Mouse (Mus musculus) limb, embryonic 14.5 days (tissue): ENCODE measurements at regions not wholly inside any gene's neighbourhood (a gene's known extent, or its start where the extent isn't known, plus 50 kb on each side); places are given as distances from the start of the nearest gene placed in this dataset.

Experiments used
- ATAC-seq: fragments of 200-750 bp; cut with Nextera tagmentation; 2 replicates; pipeline ENCODE4 v1.8.0; 2017; ENCODE audit warnings: low read depth, moderate number of reproducible peaks, moderate TSS enrichment; ENCODE audit not compliant: low FRiP score
- DNase-seq: peaks from one replicate; pipeline ENCODE4 v3.0.0-alpha.2; 2015; ENCODE audit warnings: low spot score
- H3K27ac ChIP-seq: fragments of 300-500 bp; sonication (generic); replicated peaks from 2 replicates; pipeline ENCODE4 v1.5.1; 2014; ENCODE audit warnings: low read depth, mild to moderate bottlenecking, low read length, moderate library complexity, mixed read lengths
- H3K27me3 ChIP-seq: fragments of 300-500 bp; sonication (generic); 2 replicates; pipeline ENCODE4 v1.6.1; 2014; ENCODE audit warnings: low read length, mixed read lengths; ENCODE audit not compliant: control insufficient read depth, insufficient read depth
- H3K36me3 ChIP-seq: fragments of 300-500 bp; sonication (generic); 2 replicates; pipeline ENCODE4 v1.6.1; 2014; ENCODE audit warnings: mild to moderate bottlenecking, low read length, moderate library complexity, mixed read lengths; ENCODE audit not compliant: control insufficient read depth, insufficient read depth
- H3K4me1 ChIP-seq: fragments of 300-500 bp; sonication (generic); 2 replicates; pipeline ENCODE4 v1.6.1; 2014; ENCODE audit warnings: antibody characterized with exemption, low read length, mixed read lengths; ENCODE audit not compliant: control insufficient read depth, insufficient read depth
- H3K4me2 ChIP-seq: fragments of 300-500 bp; sonication (generic); replicated peaks from 2 replicates; pipeline ENCODE4 v1.6.1; 2014; ENCODE audit warnings: low read depth, mild to moderate bottlenecking, low read length, moderate library complexity; ENCODE audit not compliant: severe bottlenecking
- H3K4me3 ChIP-seq: fragments of 300-500 bp; sonication (generic); replicated peaks from 2 replicates; pipeline ENCODE4 v1.5.1; 2014; ENCODE audit warnings: low read length
- H3K9ac ChIP-seq: fragments of 300-500 bp; sonication (generic); 2 replicates; pipeline ENCODE4 v1.6.1; 2014; ENCODE audit warnings: mild to moderate bottlenecking, low read depth, low read length, moderate library complexity; ENCODE audit not compliant: severe bottlenecking
- H3K9me3 ChIP-seq: fragments of 300-500 bp; sonication (generic); 2 replicates; pipeline ENCODE4 v1.6.1; 2016; ENCODE audit warnings: low read length; ENCODE audit not compliant: control insufficient read depth
- POLR2A ChIP-seq: fragments of 200-500 bp; IDR thresholded peaks from 2 replicates; pipeline ENCODE4 v1.8.0; 2012; ENCODE audit warnings: inconsistent platforms, mild to moderate bottlenecking, moderate library complexity, borderline replicate concordance; ENCODE audit not compliant: insufficient read depth, insufficient read length; ENCODE audit errors: extremely low read depth
- WGBS: fragments of 180-500 bp; shearing (Covaris S2); extraction: QIAGEN DNeasy Blood & Tissue Kit; methylation state at CpG from one replicate; pipeline ENCODE4 v1.1.7; 2014; 5-methylcytosine and 5-hydroxymethylcytosine counted together

GRCm38 (mm10) chr1:79317194-79317593, 122.7 kb downstream of the Scg2 start:
- WGBS, result 62% methylated on average over 5 of the region's 5 CpGs
- no peak overlapping the region for H3K4me3 ChIP-seq
- no peak overlapping the region for H3K27ac ChIP-seq
- H3K9me3 ChIP-seq, result no peaks in the 10 kb centered on the region
- ATAC-seq, result peak; percentile 80
- no peak for TF ChIP-seq POLR2A
- no peak overlapping the region for H3K4me2 ChIP-seq
- H3K36me3 ChIP-seq, result no peaks in the 10 kb centered on the region
- H3K27me3 ChIP-seq, result no peaks in the 10 kb centered on the region
- peak; percentile 22 for DNase-seq
- H3K4me1 ChIP-seq, result no peaks in the 10 kb centered on the region; the same call in 1 of the 2 replicates
- H3K9ac ChIP-seq, result no peak overlapping the region

- H3K9ac ChIP-seq, result no peak overlapping the region
- no peaks in the 10 kb centered on the region for H3K36me3 ChIP-seq
- no peak overlapping the region for H3K4me3 ChIP-seq
- H3K27me3 ChIP-seq, result no peaks in the 10 kb centered on the region
- no peak overlapping the region for H3K27ac ChIP-seq
- 49% methylated on average over 3 of the region's 3 CpGs for WGBS
- no peak for TF ChIP-seq POLR2A
- DNase-seq (no peak), ATAC-seq (no peak)
- H3K4me1 ChIP-seq, result no peaks in the 10 kb centered on the region; the same call in 1 of the 2 replicates
- H3K9me3 ChIP-seq, result no peaks in the 10 kb centered on the region
- H3K4me2 ChIP-seq, result no peak overlapping the region
Observed at GRCm38 (mm10) chr1:79314774-79315173, 125.1 kb downstream of the Scg2 start.

- ATAC-seq (no peak), DNase-seq (no peak)
- no peak for TF ChIP-seq POLR2A
- Histone ChIP-seq H3K9ac (no peak overlapping the region), H3K9me3 (no peaks in the 10 kb centered on the region), H3K4me3 (no peak overlapping the region), H3K4me1 (no peaks in the 10 kb centered on the region; the same call in 1 of the 2 replicates), H3K27ac (no peak overlapping the region), H3K36me3 (no peaks in the 10 kb centered on the region), H3K27me3 (no peaks in the 10 kb centered on the region), H3K4me2 (no peak overlapping the region)
- WGBS, result 84% methylated on average over 5 of the region's 5 CpGs
Observed at GRCm38 (mm10) chr1:79312153-79312552, 127.8 kb downstream of the Scg2 start.

GRCm38 (mm10) chr1:79303602-79304001, 136.3 kb downstream of the Scg2 start:
- Histone ChIP-seq H3K4me3 (no peak overlapping the region), H3K27me3 (no peaks in the 10 kb centered on the region), H3K9ac (no peak overlapping the region), H3K36me3 (no peaks in the 10 kb centered on the region), H3K4me2 (no peak overlapping the region), H3K9me3 (no peaks in the 10 kb centered on the region), H3K27ac (no peak overlapping the region), H3K4me1 (no peaks in the 10 kb centered on the region)
- DNase-seq, result no peak
- no peak for ATAC-seq
- 71% methylated on average over 2 of the region's 2 CpGs for WGBS
- TF ChIP-seq POLR2A, result no peak

GRCm38 (mm10) chr1:79299639-79300038, 140.3 kb downstream of the Scg2 start:
- no peaks in the 10 kb centered on the region for H3K27me3 ChIP-seq
- no peak overlapping the region for H3K27ac ChIP-seq
- H3K9ac ChIP-seq, result no peak overlapping the region
- 29% methylated on average over 2 of the region's 2 CpGs for WGBS
- H3K36me3 ChIP-seq, result no peaks in the 10 kb centered on the region
- H3K9me3 ChIP-seq, result no peaks in the 10 kb centered on the region
- no peak for ATAC-seq
- no peak for DNase-seq
- H3K4me1 ChIP-seq, result no peaks in the 10 kb centered on the region
- H3K4me2 ChIP-seq, result no peak overlapping the region
- no peak for TF ChIP-seq POLR2A
- H3K4me3 ChIP-seq, result no peak overlapping the region

GRCm38 (mm10) chr1:79259726-79260125, 180.2 kb downstream of the Scg2 start:
- Histone ChIP-seq H3K36me3 (no peaks in the 10 kb centered on the region), H3K4me1 (no peaks in the 10 kb centered on the region), H3K4me2 (no peak overlapping the region), H3K27me3 (no peaks in the 10 kb centered on the region), H3K9me3 (no peaks in the 10 kb centered on the region), H3K9ac (no peak overlapping the region), H3K27ac (no peak overlapping the region), H3K4me3 (no peak overlapping the region)
- no peak for TF ChIP-seq POLR2A
- DNase-seq (no peak), ATAC-seq (no peak)
- 74% methylated on average over 3 of the region's 3 CpGs for WGBS
